Mouse (Mus musculus) kidney, postnatal 10 days (tissue): ENCODE measurements around the gene Il33.

ENCODE experiments used
- DNase-seq: peaks from one replicate; pipeline ENCODE4 v3.0.0; 2021; ENCODE audit warnings: mixed read lengths

Gene Il33

GRCm38 (mm10) chr19:30000406-30001365 lies 75.8 kb downstream of the Il33 start:
- no peak for DNase-seq

- DNase-seq: no peak
Observed at GRCm38 (mm10) chr19:30001550-30001949, 76.6 kb downstream of the Il33 start.

GRCm38 (mm10) chr19:30003621-30004020 lies 78.7 kb downstream of the Il33 start, which contains the start of gene Trpd52l3:
TSS of gene Trpd52l3 (plus strand) at chr19:30003790.
- no peak for DNase-seq

- DNase-seq: no peak
Observed at GRCm38 (mm10) chr19:30006371-30006770, 81.5 kb downstream of the Il33 start.
